Mouse (Mus musculus) liver, postnatal 0 days (tissue): Measurements from ENCODE around the gene Cadm2. TPM values are rescaled to one million over a fixed set of nuclear protein-coding genes. Genes with fewer than 3 reads are reported as not detected.

Experiments used
- ATAC-seq: fragments of 200-750 bp; cut with Nextera tagmentation; 2 replicates; pipeline ENCODE4 v1.8.0; 2017; ENCODE audit warnings: mild to moderate bottlenecking, moderate library complexity
- DNase-seq: peaks from one replicate; pipeline ENCODE4 v3.0.0-alpha.2; 2016
- H3K27ac ChIP-seq: fragments of 300-500 bp; sonication (generic); 2 replicates; pipeline ENCODE4 v1.5.1; 2014; ENCODE audit warnings: antibody characterized with exemption, moderate library complexity, mild to moderate bottlenecking, low read depth
- H3K27me3 ChIP-seq: fragments of 300-500 bp; sonication (generic); 2 replicates; pipeline ENCODE4 v1.6.1; 2014; ENCODE audit warnings: low read length, control low read depth, mixed read lengths; ENCODE audit not compliant: insufficient read depth
- H3K36me3 ChIP-seq: fragments of 300-500 bp; sonication (generic); replicated peaks from 2 replicates; pipeline ENCODE4 v1.6.1; 2014; ENCODE audit warnings: mild to moderate bottlenecking, control low read depth, low read length, moderate library complexity, mixed read lengths; ENCODE audit not compliant: insufficient read depth
- H3K4me1 ChIP-seq: fragments of 300-500 bp; sonication (generic); 2 replicates; pipeline ENCODE4 v1.6.1; 2014; ENCODE audit warnings: antibody characterized with exemption, mild to moderate bottlenecking, control low read depth; ENCODE audit not compliant: insufficient read depth
- H3K4me2 ChIP-seq: fragments of 300-500 bp; sonication (generic); 2 replicates; pipeline ENCODE4 v1.6.1; 2014; ENCODE audit warnings: low read depth, mild to moderate bottlenecking, low read length, moderate library complexity, mixed read lengths
- H3K4me3 ChIP-seq: fragments of 300-500 bp; sonication (generic); 2 replicates; pipeline ENCODE4 v1.5.1; 2014; ENCODE audit warnings: low read depth, low read length
- H3K9ac ChIP-seq: fragments of 300-500 bp; sonication (generic); replicated peaks from 2 replicates; pipeline ENCODE4 v1.6.1; 2014; ENCODE audit warnings: mild to moderate bottlenecking, moderate library complexity
- H3K9me3 ChIP-seq: fragments of 300-500 bp; sonication (generic); 2 replicates; pipeline ENCODE4 v1.6.1; 2016; ENCODE audit warnings: mild to moderate bottlenecking, control low read depth, low read length, mixed read lengths
- CTCF ChIP-seq: sonication (generic); IDR thresholded peaks from 2 replicates; pipeline ENCODE4 v1.5.1; 2016; ENCODE audit warnings: antibody characterized with exemption, low read depth
- EP300 ChIP-seq: IDR thresholded peaks from 2 replicates; pipeline ENCODE4 v1.6.1; 2016; ENCODE audit warnings: antibody characterized with exemption, low read depth, mild to moderate bottlenecking
- WGBS: fragments of 180-500 bp; shearing (Covaris S2); extraction: QIAGEN DNeasy Blood & Tissue Kit; methylation state at CpG from one replicate; pipeline ENCODE4 v1.1.7; 2014; ENCODE audit not compliant: insufficient replicate concordance; 5-methylcytosine and 5-hydroxymethylcytosine counted together
- polyA plus RNA-seq: library from polyadenylated mRNA; unstranded; fragments of >200 nt; fragmentation: Nextera tagmentation; extraction: Ambion mirVana; gene quantifications from 2 replicates; pipeline ENCODE4 v1.2.1, GENCODE M21; 2015

Cadm2 gene
- polyA plus RNA-seq, 1 experiment from 2014 or later, result not detected

- Histone ChIP-seq H3K4me2 (no peak overlapping the region), H3K9ac (no peak overlapping the region), H3K27ac (no peak overlapping the region), H3K9me3 (no peaks in the 10 kb centered on the region), H3K4me1 (peaks cover 8% of the 10 kb centered on the region; the same call in 1 of the 2 replicates), H3K27me3 (peaks cover 43% of the 10 kb centered on the region), H3K4me3 (no peak overlapping the region), H3K36me3 (no peaks in the 10 kb centered on the region)
- TF ChIP-seq EP300, result no peak
- no peak for TF ChIP-seq CTCF
- 2% methylated on average over 25 of the region's 25 CpGs for WGBS
- DNase-seq, result no peak
- no peak for ATAC-seq
These were observed 2.9 kb downstream of the Cadm2 start for GRCm38 (mm10) chr16:67617811-67618210.

GRCm38 (mm10) chr16:67617256-67617655 is 3.5 kb downstream of the Cadm2 start:
- no peak for ATAC-seq
- Histone ChIP-seq H3K36me3 (no peaks in the 10 kb centered on the region), H3K9ac (no peak overlapping the region), H3K4me1 (peaks cover 8% of the 10 kb centered on the region; the same call in 1 of the 2 replicates), H3K4me3 (no peak overlapping the region), H3K4me2 (no peak overlapping the region), H3K27ac (no peak overlapping the region), H3K27me3 (peaks cover 43% of the 10 kb centered on the region), H3K9me3 (no peaks in the 10 kb centered on the region)
- DNase-seq, result no peak
- WGBS, result 5% methylated on average over 1 of the region's 1 CpGs
- no peak for TF ChIP-seq CTCF
- no peak for TF ChIP-seq EP300

GRCm38 (mm10) chr16:67613876-67614275 is 6.8 kb downstream of the Cadm2 start:
- Histone ChIP-seq H3K27me3 (peaks cover 22% of the 10 kb centered on the region), H3K4me3 (no peak overlapping the region), H3K9ac (no peak overlapping the region), H3K27ac (no peak overlapping the region), H3K4me1 (no peaks in the 10 kb centered on the region), H3K9me3 (no peaks in the 10 kb centered on the region), H3K36me3 (no peaks in the 10 kb centered on the region), H3K4me2 (no peak overlapping the region)
- no peak for DNase-seq
- TF ChIP-seq EP300 (no peak), CTCF (0 out of 2 replicates have a peak, but pooled peaks have one; percentile 14)
- 36% methylated on average over 2 of the region's 2 CpGs for WGBS
- no peak for ATAC-seq

GRCm38 (mm10) chr16:67610904-67611681 is 9.6 kb downstream of the Cadm2 start:
- no peak for DNase-seq
- Histone ChIP-seq H3K4me2 (no peak overlapping the region), H3K4me1 (no peaks in the 10 kb centered on the region), H3K9me3 (no peaks in the 10 kb centered on the region), H3K27ac (no peak overlapping the region), H3K9ac (no peak overlapping the region), H3K27me3 (0 out of 2 replicates have a peak, but pooled peaks cover 3% of the 10 kb centered on the region), H3K36me3 (no peaks in the 10 kb centered on the region), H3K4me3 (no peak overlapping the region)
- TF ChIP-seq EP300, result no peak
- WGBS, result 47% methylated on average over 7 of the region's 7 CpGs
- ATAC-seq, result no peak

- no peaks in the 10 kb centered on the region for H3K9me3 ChIP-seq
- DNase-seq (no peak), ATAC-seq (no peak)
- H3K4me1 ChIP-seq, result no peaks in the 10 kb centered on the region
- no peak overlapping the region for H3K27ac ChIP-seq
- WGBS, result 67% methylated on average over 4 of the region's 4 CpGs
- H3K27me3 ChIP-seq, result no peaks in the 10 kb centered on the region
- no peak overlapping the region for H3K4me3 ChIP-seq
- TF ChIP-seq EP300 (no peak), CTCF (no peak)
- no peak overlapping the region for H3K9ac ChIP-seq
- H3K36me3 ChIP-seq, result no peaks in the 10 kb centered on the region
- no peak overlapping the region for H3K4me2 ChIP-seq
These were observed 11.6 kb downstream of the Cadm2 start for GRCm38 (mm10) chr16:67609116-67609515.

GRCm38 (mm10) chr16:67608499-67608898 is 12.2 kb downstream of the Cadm2 start:
- Histone ChIP-seq H3K27me3 (no peaks in the 10 kb centered on the region), H3K4me1 (no peaks in the 10 kb centered on the region), H3K36me3 (no peaks in the 10 kb centered on the region), H3K4me3 (no peak overlapping the region), H3K4me2 (no peak overlapping the region), H3K27ac (no peak overlapping the region), H3K9ac (no peak overlapping the region), H3K9me3 (no peaks in the 10 kb centered on the region)
- DNase-seq, result no peak
- 72% methylated on average over 3 of the region's 3 CpGs for WGBS
- no peak for ATAC-seq
- no peak for TF ChIP-seq EP300
- TF ChIP-seq CTCF, result no peak
